Mouse (Mus musculus) WW6 (cell line): ENCODE results near the gene Nectin1.

Experiments
- DNase-seq: peaks from one replicate; pipeline ENCODE4 v3.0.0-alpha.2; 2013; ENCODE audit warnings: low read depth, low spot score

Gene Nectin1

DNA sequence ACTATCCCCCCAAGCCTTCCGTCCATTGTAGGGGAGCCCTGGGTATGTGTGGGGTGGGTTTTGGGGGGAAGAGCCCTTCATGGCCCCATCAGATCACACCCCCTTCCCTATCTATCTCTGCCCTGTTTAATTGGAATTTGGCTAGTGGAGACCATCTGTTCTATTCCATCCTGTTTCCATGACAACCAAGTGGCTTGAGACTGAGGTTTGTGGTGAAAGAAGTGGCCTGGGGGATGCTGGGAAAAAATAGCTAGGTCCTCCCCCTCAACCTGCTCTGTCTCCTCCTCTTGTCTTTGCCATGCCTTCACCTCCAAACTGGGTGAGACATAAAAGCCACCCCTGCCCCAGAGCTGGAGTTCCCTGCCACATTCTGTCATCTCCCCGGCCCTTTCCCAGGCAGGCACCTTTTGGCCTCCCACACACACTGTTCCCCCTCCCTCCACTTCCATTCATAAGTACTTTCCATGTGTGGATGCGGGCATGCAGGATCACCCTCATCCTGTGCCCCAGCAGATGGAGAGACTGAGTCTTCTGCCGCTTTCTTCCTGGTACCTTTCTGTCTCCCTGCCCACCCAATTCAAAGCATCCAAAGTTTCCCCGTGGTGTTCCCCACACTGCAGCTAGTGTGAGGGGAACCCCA is 17.5 kb downstream of the Nectin1 start:
- DNase-seq = no peak

DNA sequence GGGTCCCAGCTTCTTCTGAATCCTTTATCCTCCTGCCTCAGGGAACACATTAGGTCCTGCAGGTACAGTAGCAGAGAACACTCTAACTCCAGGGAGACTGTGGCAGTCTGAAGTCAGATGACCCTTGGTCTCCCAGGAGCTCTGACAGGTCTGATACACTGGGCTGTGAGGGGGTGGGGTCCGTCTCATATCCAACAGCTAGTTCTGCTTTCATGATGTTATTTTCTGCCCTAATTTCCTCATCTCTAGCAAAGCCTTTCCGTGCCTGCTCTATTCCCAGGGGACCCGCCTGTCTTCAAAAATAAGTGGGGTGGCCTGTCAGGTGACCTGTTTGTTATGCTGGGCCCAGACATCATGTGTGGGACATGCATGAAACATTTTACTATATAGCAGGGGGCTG is 18.2 kb downstream of the Nectin1 start:
- no peak for DNase-seq

DNA sequence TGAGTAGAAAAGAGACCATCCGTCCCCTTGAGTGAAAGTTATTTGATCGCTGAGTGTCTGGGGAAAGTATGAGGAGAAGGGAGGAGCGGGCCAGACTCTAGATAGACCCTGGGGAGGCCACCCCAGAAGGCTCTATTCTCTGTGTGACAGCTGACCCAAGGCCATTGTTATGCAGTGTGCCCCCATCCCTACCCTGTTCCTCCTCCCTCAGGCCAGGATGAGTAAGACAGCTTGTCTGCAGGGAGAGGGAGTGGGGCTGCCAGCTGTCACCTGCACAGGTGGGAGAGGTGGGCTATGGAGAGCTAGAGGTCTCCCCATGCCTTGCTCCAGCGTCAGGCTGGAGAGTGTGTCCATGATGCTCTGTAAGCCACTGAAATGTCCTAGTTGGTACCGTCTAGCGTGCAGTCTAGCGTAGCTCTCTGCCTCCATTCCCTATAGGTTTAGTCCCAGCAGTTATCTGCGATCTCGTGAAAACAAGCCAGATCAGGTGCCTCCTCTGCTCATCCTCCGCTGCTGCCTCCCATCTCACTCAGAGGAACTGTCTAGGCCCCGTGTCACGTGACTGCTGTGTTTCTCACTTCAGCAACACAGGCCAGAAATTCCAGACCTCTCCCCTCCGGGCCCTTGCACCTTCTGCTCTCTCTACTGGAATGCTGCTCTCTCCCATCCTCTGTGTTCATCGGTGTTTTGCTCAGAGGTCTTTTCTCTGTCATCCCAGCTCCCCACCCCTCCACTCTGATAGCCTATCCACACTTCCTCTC is 21.8 kb downstream of the Nectin1 start:
- no peak for DNase-seq

- no peak for DNase-seq
Observed at GRCm38 (mm10) chr9:43768779-43769178, 25.0 kb downstream of the Nectin1 start.

DNA sequence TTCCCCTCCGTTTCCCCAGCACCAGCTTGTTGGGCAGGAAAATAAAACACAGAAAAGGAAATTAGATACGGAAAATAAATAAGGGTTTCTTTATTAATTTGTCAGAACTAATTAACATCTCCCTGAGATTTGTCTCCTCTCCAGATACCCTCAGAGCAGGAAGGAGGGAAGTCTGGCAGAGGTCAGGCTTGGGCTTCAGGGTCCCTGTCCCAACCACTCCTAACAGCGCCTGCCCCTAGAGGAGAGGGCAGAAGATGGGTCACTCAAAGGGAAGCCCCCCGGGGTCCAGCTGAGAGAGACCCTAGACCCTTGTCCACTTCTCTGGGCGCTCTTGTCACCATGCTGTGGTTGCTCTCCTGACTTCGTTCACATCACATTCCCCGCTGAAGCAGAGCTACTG is 25.4 kb downstream of the Nectin1 start:
- DNase-seq = no peak

- DNase-seq = no peak
Observed at GRCm38 (mm10) chr9:43769940-43770339, 26.2 kb downstream of the Nectin1 start.

- DNase-seq = no peak
Observed at GRCm38 (mm10) chr9:43771041-43771440, 27.3 kb downstream of the Nectin1 start.

DNA sequence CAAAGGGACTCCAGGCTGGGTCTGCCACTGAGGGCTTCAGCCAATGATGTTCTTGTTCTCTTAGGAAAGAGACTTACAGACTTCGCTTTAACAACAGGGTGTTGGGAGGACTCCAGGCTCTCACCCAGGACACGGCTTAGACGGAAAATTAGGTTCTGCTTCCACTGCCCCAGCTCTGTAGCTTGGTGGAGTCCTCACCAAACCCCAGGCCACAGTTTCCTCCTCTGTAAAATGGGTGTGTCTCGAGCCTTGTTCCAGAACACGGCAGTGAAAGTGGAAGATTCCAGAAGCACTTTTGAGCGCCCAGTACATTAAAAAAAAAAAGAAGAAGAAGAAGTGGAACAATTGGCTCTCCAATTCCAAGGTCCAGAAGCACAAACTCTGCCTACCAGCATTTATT is 28.7 kb downstream of the Nectin1 start:
- no peak for DNase-seq

DNA sequence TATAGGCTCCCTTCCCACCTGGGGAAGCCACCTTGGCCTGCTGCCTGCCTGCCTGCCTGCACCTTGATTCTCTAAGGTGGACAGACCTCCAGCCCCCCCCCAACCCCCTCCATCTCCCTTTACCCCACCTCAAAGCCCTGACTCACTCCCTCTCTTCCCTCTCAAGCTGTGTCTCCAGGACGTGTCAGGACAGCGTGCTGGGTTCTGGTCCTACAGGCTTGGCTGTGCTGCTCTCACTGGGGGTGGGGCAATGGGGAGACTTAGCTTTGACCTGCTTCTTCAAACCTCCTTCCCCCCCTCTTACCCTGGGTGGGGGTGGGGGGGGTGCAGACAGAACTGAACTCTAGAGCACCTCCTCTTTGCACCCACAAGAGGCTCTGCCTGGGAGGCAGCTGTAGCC is 29.7 kb downstream of the Nectin1 start:
- DNase-seq = no peak

DNA sequence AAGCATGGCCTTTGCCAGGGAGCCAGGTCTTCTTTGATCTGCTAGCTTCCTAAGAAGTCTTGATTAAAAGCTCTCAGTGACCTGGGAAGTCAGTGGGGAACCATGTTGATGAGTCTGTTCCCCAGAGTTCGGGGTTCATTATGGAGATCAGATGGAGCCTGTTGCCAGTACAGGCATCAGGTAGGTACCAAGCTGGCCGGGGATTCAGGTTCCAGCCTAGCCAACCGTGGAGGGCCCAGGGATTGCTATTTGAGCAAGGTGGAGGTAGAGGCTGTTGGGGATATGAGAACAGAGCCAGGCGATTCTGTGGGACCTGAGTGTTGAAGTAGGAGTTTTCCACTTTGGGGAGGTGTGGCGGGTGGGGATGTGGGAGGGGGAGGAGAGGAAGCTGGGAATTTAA is 30.6 kb downstream of the Nectin1 start:
- no peak for DNase-seq

GRCm38 (mm10) chr9:43776231-43776630 is 32.4 kb downstream of the Nectin1 start:
- DNase-seq = no peak

GRCm38 (mm10) chr9:43777362-43778360 is 33.9 kb downstream of the Nectin1 start:
- DNase-seq = no peak

GRCm38 (mm10) chr9:43780883-43781282 is 37.1 kb downstream of the Nectin1 start:
- DNase-seq = no peak

DNA sequence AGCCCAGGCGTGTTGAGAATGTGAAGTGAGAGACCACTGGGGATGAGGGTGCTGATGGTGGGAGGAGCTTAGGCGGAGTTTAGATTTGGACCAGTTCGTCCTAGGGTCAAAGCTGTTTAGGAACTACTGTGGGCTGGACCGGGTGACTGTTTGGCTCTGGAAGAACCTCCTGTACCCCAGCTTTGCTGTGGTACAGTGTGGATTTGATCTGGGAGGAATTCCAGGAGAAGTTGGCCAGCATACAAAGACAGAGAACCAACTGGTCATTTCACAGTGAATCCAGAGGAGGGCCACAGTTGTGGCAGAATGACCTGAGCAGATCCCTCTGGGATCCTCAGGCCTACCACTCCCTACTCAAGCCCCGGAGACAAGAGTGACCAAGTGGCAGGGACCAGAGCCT is 38.6 kb downstream of the Nectin1 start:
- DNase-seq = no peak

DNA sequence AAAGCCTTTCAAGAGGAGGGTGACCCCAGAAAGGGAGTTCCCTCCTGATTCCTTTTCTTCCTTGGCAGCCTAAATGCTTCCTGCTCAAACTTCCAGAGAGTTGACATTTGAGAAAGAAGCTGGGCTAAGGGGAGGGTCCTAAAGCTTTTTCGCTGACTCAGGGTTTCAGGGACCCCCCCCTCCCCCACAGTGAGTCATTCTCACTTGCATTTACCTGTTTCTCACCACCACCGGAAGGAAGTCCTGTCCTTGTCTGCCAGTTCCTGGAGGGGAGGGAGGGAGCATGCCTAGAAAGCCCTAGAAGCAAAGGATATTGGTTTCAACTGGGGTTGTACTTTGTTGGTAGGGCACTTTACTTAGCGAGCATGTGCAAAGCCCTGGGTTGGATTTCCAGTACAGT is 40.2 kb downstream of the Nectin1 start:
- DNase-seq = no peak

GRCm38 (mm10) chr9:43784841-43785240 is 41.1 kb downstream of the Nectin1 start:
- DNase-seq = no peak

GRCm38 (mm10) chr9:43787591-43787990 is 43.8 kb downstream of the Nectin1 start:
- DNase-seq = no peak

DNA sequence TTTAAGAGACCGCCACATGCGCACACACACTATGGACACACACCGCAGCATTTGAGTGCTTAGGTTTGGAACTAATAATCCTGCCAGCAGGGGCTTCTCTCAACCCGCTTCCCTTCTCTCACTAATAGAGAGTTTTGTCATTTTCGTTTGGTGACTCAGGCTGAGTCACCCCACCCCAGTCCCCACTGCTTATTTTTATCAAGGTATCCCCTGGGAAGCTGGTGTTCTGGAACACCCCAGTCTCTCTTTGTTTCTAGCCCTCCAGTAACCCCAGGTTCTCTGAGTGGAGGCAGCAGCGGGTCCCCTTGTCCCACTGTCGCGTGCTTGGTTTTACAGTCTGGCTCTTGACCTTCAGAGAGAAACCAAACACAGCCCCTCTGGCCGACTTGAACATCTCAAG is 48.9 kb downstream of the Nectin1 start:
- DNase-seq = no peak

GRCm38 (mm10) chr9:43793411-43793810 is 49.6 kb downstream of the Nectin1 start:
- no peak for DNase-seq

DNA sequence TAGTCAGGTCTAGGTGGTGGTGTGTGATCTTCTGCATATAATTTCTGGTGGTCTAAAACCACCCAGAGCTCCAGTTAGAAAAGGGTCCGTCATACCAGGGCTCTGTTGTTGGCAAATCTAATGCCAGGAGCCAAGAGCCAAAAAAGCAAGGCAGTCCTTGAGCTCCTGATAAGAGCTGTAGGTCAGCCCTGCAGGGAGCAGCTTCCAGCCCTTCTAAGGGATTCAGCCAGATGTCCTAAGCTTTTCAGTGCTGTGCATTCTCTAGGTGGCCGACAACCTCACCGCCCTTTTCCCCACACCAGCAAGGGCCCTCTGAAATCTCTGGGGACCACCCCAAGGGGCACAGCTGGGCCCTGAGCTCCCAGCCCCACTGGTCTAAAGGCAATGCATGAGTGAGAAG is 52.2 kb downstream of the Nectin1 start:
- DNase-seq = no peak

- no peak for DNase-seq
Observed at GRCm38 (mm10) chr9:43796841-43797740, 53.3 kb downstream of the Nectin1 start.
